Mouse (Mus musculus): ENCODE results near the gene Adgrl1.

The Adgrl1 gene

DNA sequence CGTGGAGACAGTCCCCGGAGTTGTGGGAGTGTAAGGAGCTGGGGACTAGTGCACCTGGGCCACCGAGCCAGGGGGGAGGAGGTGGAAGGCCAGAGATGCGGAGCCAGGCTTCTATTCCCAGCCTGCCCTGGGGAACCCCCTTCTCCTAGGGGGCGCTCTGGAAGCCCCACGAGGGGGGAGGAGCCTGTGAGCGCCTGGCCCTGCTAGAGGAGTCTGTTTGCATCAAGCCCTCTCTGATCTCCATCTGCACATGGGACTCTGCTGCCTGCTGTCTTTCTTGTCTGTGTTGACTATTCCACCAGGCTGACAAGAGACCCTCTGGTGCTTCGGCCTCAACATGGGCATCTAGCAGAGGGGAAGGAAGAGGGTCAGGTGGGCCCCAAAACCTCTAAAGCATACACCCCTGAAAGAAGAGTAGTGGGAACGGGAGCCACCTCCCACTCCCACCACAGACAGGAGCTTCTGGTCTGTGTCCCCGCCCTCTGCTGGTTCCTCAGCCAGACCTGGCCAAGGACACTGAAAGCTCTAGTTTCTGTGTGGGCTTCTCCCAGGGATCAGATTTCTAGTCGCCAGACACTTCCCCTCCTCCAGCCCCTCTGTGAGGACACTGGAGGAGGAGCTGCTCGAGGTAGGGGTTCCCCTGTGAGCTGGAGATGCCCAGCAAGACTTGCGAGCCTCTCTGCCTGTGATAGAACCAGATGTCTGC lies 3.2 kb downstream of the Adgrl1 start:
- DNase-seq = no peak

DNA sequence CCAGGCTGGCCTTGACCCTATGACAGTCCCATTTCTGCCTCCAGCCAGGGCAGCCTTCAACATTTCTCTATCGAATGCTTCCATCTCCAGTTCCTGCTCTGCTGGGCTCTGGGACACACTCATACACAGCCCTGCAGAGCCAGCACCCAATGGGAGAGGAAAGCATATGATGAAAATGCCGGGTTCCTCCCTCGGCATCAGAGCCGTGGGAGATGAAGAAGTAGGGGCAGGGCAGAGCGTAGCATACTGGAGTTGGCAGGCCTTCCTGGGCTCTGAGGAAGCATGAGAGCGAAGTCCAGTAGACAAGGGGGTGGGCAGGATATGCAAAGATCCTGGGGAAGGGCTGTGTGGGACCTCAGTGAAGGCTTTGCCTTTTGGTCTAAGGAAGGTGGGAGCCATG lies 8.7 kb downstream of the Adgrl1 start:
- DNase-seq = no peak

DNA sequence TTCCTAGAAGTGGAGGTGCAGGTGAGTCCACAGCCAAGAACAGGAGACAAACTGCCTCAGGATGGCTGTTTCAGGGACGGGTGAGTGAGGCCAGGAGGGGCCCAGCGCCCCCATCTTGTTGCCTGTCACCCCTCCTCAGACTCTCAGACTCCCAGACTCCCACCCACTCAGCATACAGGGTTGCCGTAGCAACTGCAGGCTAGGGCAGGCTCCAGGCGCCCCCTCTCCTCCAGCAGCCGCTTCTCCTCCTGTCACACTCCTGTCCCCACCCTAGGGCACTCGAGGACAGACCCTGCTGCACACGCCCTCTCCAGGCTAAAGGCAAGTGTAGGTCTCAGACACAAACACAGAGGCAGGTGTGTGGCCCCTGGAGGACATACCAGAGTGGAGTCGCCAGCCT lies 9.4 kb downstream of the Adgrl1 start:
- DNase-seq = no peak

DNA sequence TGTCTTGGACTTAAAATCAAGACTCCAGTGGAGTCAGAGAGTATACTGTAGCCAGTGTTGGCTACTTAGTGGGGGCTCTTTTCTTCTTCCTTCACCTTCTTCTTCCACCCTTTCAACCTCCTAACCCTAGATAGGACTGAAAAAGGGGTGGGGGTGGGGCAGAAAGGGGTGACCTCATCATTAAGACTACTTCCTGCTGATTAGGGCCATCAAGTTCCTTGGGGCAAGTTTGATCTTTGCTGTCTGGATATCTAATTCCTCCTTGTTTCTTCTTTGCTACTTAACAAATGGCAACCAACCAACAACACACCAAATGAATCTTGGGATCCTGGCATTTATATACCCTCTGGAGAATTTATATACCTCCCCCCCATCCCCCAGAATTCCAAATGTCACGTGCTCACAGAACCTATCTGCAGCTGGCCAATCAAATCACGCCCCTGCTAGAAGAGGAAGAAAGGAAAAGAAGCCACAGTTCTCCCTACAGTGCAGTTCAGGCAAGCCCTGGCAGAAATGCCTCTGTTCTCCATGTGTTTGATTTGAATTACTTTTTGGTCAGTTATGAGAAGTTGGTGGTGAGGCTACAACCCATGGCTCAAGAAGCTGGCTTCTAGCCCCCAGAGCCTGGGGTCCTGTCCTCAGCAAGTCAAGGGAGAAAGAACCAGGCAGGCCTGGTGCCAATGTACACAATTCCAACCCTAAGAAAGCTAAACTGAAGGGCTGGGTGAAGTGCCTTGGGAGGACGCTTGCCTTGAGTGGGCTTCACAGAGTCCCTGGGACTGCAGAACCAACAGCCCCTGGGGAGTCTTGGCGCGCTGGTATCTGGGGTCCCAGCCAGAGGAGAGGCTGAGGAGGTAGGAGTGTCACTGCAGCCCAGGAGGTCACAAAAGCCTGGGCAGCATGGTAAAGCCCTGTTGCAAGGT lies 12.2 kb downstream of the Adgrl1 start:
- no peak for DNase-seq

DNA sequence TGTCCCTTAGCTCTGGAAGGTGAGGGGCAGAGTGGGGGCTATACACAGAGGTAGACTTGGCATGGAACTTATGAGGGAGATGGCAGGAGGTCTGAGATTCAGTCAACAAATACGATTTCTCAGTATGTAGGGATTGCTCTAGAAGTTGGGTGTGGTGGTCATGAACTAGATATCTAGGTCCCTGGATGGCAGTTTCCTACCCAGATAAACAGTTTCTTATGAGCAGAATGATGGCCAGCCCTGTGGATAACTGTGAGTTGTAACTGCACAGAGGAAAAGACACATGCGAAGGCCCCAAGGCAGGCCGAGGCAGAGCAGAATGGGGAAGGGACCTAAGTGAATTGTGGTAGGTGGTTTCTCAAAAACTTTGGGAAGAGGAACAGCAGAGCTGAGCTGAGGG lies 14.3 kb downstream of the Adgrl1 start:
- no peak for DNase-seq

DNA sequence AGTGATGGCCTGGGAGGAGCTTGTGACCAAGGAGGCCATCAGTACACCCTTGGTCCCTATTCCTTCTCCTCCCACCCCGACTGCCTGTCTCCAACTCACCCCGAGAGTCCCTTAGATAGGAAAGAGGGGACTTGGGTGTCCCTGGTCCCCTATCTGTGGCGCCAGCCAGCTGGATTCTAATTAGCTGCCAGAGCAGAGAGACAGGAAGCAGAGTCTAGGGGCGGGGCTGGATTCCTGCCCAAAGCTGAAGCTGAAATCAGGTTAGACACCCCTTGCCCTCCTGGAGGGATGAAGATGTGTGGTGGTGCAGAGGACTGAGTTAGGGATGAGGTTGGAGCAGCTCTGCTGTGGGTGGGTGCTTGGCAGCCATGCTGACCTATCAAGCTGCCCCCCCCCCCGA lies 15.0 kb downstream of the Adgrl1 start:
- no peak for DNase-seq

DNA sequence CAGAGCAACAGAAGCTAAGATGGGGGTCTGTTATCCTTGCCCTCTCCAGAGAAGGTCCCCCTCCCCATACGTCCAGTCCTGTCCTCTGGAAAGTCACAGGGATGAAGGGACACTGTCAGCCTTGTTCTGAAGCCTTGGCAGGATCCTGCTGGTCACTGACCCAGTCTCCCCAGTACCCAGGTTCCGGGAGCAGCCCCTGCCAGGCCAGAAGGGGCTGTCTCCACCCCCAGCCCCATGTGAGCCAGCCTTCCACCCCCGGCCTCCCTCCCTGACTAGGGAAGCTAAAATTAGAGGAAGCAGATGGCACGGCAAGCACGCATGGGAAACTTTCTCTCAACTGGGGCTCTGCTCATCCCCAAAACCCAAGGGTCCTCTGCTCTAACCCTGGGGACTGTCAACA lies 16.1 kb downstream of the Adgrl1 start:
- no peak for DNase-seq

DNA sequence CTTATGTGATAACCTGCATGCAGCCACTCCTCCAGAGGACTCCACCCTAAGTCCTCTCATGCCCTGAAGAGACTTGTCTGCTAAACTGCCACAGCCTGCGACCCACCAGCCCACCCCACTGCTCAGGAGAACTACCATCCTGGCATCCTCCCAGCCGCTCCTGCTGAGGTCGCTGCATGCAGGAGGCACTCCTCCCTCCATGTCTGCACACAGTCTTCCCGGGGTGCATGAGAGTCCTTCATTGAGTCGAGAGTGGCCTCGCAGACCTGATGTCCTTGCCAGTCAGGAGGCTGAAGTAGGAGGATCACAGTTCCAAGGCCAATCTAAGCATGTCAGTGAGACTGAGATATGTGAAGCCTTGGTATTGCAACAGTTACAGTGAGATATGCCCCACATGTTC lies 17.7 kb downstream of the Adgrl1 start:
- no peak for DNase-seq

DNA sequence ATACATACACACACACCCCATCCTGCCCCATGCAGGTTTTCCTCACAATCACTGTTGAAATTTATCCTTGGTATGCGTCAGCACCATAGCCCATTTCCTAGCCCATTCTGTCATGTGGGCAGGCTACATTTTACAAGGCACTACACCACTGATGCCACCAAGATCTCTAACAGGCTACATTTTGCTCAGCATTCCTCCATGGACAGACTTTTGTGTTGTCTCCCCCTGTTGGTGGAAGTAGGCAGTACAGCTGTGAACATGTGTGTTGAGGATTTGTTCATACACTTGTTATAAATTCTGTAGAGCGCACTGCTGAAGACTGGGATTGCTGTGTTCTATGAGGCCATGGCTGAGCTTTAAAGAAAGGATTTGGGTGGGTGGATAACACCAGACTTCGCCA lies 21.7 kb downstream of the Adgrl1 start:
- peak in 1 of 2 experiments; percentile 70 for DNase-seq

DNA sequence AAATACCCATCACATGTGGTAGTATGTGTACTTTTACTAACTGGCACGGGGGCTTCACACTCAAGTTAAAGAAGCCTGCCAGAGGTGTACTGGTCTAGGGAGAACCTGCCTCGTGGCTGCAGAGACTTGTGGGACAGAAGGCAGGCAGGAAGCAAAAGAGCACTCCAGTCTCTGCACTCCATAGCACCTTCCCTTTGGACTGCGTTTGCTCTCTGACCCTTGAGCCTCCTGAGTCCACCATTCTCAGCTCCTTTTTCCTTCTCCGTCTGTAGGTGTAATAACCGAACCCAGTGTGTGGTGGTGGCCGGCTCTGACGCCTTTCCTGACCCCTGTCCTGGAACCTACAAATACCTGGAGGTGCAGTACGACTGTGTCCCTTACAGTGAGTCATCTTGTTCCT lies 22.8 kb downstream of the Adgrl1 start:
- no peak for DNase-seq

DNA sequence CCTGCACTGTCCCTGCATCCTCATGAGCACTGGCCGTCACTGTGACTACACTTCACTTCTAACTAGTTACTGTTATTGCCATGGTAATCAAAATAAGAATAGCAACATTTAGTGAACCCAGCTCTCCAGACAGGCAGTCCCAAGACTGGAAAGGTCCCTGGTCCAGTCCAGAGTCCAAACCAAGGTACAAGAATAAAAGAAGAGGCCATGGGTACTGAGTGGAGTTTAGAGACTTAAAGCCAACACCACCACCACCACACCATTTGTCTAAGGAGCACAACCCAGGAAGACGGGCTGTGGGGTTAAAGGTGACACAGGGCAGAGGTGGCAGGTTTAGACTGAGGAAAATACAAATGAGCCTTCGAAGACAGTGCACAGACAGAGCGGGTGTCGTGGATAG lies 24.7 kb downstream of the Adgrl1 start:
- no peak for DNase-seq

DNA sequence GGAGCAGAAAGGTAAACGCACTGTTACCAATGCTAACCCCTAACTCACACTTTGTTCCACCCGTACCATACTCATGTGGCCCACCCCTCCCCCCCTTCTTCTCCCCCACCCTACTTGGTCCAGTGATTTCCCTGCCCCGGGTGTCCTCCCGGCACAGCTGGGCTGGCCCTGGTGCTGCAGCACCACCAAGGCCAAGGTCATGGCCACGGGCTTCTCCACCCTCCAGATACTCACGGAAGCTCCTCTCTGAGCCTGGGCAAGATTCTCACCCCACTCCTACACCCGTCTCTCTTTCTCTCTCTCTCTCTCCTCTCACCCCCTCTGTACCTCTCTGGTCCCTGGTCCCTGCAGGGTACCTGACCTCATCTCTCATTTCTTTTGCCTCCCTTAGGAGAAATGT lies 26.4 kb downstream of the Adgrl1 start:
- DNase-seq = no peak

DNA sequence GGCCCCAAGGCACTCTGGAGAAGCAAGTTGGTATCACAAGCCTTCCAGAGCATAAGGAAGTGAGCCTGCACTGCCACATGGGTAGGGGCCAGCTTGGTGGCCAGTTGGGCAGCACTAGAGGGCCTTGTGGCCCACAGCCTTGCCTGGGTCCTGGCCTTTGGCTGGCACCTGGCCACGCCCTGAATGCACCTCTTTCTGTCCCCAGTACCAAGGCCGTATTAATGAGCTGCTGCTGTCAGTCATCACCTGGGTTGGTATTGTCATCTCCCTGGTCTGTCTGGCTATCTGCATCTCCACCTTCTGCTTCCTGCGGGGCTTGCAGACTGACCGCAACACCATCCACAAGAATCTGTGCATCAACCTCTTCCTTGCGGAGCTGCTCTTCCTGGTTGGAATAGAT lies 34.3 kb downstream of the Adgrl1 start:
- DNase-seq = no peak

DNA sequence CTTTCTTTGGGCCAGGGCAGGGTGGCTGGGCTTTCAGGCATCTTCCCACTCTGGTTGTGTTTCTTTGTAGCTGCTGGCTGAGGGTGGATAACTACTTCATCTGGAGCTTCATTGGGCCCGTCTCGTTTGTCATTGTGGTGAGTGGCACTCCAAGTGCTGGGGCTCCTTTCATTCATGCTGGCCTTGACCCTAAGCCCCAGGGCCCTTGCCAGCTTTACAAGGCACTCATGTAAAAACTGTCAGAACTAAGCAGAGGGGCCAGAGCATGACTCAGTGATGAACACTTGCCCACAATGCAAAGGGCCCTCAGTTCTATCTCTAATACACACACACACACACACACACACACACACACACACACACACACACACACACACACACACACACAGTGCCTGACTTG lies 35.1 kb downstream of the Adgrl1 start:
- DNase-seq = no peak

DNA sequence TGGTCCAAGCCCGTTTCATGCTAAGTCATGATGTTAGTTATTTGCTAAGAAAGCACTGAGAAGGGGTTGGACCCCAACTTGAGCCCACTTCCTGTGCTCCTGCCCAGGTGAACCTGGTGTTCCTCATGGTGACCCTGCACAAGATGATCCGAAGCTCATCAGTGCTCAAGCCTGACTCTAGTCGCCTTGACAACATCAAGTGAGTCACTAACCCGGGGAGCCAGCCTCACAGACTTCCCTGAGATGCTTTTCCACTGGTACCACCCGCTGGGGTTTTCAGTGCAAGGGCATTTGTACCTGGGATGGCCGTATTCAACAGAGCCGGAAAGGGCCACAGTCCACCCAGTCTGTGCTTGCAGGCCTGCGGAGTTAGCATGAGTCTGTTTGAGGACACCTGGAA lies 35.5 kb downstream of the Adgrl1 start:
- no peak for DNase-seq

DNA sequence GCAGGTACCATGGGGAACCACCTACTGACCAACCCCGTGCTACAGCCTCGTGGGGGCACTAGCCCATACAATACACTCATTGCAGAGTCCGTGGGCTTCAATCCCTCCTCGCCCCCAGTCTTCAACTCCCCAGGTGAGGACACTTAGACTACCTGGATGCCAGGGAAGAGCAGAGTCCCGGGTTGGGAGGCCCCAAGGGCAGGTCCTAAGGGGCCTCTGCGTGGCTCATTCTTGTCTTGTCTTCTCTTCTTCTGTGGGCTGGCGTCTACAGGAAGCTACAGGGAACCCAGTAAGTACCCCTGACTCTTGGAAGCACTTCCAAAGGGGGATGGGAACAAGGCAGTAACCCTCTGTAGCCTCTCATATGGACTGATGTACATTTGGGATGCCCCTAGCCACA lies 37.7 kb downstream of the Adgrl1 start:
- no peak for DNase-seq

DNA sequence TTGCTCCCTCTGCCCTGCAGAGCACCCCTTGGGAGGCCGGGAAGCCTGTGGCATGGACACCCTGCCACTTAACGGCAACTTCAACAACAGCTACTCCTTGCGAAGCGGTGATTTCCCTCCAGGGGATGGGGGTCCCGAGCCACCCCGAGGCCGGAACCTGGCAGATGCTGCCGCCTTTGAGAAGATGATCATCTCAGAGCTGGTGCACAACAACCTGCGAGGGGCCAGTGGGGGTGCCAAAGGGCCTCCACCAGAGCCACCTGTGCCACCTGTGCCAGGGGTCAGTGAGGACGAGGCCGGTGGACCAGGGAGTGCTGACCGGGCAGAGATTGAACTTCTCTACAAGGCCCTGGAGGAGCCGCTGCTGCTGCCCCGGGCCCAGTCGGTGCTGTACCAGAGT lies 38.4 kb downstream of the Adgrl1 start:
- DNase-seq = no peak

DNA sequence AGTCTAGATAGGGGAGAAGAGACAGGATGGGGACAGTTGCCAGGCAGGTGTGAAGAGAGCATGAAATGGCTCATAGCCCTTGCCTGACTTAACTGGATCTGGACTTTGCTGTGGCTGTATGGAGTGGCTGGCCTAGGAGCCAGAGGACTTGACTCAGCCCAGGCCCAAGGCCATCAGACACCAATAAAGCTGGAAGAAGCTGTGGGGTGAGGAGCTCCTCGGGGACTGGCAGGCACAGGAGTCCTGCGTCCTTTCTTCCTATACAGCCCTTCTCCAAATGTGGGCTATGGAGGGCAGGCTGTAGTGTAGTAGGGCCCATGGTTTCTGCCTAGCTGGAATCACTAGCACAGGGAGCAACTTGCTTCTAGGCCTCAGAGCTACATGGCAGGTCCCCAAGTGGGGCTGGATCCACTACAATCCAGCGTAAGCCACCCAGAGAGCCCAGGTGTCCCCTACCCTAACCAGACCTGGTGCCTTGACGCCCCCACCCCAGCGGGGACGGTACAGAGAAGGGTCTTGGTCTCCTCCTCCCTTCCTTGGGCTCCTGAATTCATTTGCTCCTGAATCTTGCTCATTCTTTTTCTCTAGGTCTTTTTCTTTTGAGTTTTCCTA lies 41.3 kb downstream of the Adgrl1 start:
- no peak for DNase-seq

DNA sequence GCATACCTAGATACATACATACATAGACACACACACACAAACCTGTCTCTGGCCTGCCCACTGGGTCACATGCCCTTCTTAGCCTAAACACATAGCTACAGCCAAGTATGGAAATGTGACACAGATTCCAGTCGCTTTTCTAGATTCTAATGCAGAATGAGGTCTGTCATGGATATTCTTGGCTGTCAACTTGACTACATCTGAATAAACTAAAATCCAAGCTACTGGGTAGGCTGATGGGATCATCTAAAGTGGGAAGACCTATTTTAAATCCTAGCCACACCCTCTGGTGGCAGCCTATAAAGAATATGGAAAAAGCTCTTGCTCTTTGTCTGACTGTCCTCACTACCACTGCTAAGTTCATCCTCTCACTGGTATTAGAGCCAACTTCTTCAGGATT lies 42.5 kb downstream of the Adgrl1 start:
- no peak for DNase-seq

DNA sequence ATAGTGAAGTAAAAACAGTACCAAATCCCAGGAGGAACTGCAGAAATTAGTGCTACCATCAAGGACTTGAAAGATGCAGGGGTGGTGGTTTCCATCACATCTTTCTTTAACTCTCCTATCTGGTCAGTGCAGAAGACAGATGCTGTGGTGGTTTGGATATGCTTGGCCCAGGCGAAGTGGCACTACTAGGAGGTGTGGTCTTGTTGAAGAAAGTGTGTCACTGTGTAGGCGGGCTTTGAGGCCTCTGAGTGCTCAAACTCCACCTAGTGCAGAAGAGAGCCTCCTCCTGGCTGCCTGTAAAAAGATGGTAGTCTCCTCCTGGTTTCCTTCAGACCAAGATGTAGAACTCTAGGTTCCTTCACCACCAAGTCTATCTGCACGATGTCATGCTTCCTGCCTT lies 45.6 kb downstream of the Adgrl1 start:
- DNase-seq = no peak

DNA sequence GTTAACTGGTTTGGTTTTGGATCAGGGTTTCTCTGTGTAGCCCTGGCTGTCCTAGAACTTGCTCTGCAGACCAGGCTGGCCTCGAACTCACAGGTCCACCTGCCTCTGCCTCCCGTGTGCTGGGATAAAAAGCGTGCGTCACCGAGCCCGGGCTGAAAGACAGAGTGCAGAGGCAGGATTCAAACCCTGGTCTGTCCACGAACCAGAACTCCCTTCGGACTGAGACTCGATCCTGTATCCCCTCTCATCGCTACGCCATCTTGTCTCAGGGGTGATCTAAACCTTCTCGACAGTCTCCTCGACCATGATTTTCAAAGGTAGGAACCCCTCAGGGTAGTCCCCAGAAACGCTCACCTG lies 54.8 kb downstream of the Adgrl1 start:
- no peak for DNase-seq

DNA sequence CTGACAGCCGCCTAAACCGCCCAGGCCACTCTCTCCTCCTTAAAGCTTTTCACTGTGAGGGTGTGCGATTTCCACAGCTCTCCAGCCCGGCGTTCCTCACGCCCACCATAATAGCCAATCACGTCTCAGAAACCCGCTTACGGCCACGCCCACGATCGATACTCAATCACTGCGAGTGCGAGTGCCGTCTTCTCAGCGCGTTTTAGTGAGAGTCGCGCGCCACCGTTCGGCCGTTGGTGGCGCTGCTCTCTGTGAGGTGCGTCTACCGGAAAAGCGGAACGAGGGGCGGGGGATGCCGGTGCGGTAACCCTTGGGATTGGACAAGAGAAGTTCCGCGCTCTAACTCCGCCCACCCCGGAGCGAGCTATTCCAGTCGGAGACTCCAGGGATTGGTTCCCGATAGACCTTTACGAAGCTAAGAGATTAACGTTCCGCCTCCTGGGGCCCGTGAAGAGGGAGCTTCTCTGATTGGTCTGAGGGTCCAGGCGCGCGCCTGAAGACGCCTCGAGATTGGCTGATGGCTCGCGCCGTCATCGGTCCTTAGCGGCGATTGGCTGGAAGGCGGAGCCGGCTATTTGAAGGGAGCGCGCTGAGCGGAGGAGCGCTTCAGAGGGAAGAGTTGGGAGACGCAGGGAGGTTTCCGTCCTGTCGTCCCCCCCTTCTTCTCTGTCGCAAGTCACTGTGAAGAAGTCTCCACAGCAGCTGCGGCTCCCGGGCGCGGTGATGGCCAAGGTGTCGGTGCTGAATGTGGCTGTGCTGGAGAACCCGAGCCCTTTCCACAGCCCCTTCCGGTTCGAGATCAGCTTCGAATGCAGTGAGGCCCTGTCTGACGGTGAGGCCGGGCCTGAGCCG lies 55.4 kb downstream of the Adgrl1 start, which contains the start of the genes Gm10644 and Asf1b:
Gene Gm10644 (minus strand): TSS at position 100 of the 852 bp plus-strand sequence.
Gene Asf1b (plus strand): TSS at position 402 of the 852 bp plus-strand sequence.
- DNase-seq = peak; percentile 93

DNA sequence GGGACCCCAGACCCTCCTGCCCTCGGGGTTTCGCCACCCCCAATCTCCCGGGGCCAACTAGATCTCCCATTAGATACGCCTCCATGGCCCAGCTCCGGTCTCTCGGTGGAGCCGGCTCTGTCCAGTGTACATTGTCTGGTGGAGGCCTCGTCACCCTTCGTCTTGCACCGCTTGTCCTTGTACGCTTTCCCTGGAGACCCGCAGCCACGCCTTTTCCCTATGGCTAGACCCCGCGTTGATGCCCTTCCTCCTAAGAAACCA lies 56.0 kb downstream of the Adgrl1 start:
- no peak for DNase-seq

All from spleen, adult 18-20 months (tissue).